Mouse (Mus musculus): ENCODE measurements at regions not wholly inside any gene's neighbourhood (a gene's known extent, or its start where the extent isn't known, plus 50 kb on each side); places are given as distances from the start of the nearest gene placed in this dataset.

DNA sequence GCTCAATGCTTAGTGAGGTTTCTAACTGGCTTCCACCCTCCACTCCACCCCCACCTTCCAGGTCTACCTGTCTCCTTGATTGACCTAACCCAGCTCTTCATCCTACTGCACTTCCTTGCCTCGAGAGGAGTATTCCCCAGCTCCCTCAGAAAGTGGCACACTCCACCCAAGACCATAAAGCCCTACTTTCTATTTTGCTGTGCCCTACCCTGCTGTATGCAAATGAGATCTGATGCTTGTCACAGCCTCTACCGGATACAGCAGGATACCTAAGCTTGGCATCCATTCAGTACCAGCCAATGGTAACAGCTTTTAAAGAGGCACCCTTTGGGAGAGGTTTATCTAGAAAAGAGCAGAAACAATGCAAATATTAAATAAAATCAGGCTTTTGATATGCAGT, 92.1 kb upstream of the Rreb1 start:
- Histone ChIP-seq H3K4me3 (ENCODE audit: control insufficient read depth, insufficient read depth, low read length) (no peak overlapping the region), H3K4me1 (replicated peaks; ENCODE audit: control insufficient read depth, insufficient read depth, low read length) (0 out of 2 replicates have a peak, but pooled peaks cover 2% of the 10 kb centered on the region), H3K27me3 (ENCODE audit: control insufficient read depth, insufficient read depth, low read length) (no peaks in the 10 kb centered on the region), H3K36me3 (ENCODE audit: control insufficient read depth, insufficient read depth, low read length) (no peaks in the 10 kb centered on the region), H3K27ac (ENCODE audit: control insufficient read depth, insufficient read depth, low read length) (no peak overlapping the region)
- WGBS = 70% methylated on average over 2 of the region's 2 CpGs
- no peak for TF ChIP-seq POLR2A (IDR thresholded peaks at IDR 0.05; ENCODE audit: control insufficient read depth, extremely low read depth, insufficient read depth, low read length, poor library complexity)
- no peak for TF ChIP-seq CTCF (IDR thresholded peaks at IDR 0.05; ENCODE audit: borderline replicate concordance, control insufficient read depth, extremely low read depth, insufficient read depth, low read length, poor library complexity)
- DNase-seq = no peak

DNA sequence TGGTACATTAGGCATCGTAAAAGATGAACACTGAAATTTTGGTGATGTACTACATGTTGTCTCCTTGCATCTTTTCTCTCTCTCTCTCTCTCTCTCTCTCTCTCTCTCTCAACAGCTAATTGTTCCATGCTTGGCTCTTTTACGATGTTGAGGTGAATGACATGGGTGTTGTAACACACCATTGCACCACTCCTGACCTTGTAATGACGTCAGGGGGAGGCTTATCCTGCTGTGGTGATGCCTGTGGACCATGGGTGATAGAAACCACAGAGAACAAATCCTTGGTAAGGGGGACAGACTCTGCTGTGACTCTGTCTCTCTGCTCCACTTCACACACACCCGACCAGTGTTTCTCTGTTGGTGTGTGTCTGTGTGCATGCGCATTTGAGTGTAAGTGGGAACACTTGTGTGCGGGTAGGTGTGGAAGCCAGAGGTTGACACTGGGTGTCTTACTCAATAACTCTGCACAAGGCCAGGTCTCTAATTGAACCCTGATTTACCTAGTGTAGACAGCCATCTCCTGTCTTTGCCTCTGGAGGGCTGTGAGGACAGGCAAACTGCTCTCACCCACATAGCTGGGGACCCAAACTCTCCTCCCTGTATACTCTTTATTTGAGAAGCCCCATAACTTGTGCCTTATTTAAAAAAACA, 88.9 kb upstream of the Rreb1 start:
- Histone ChIP-seq H3K4me3 (ENCODE audit: control insufficient read depth, insufficient read depth, low read length) (no peak overlapping the region), H3K27me3 (ENCODE audit: control insufficient read depth, insufficient read depth, low read length) (no peaks in the 10 kb centered on the region), H3K27ac (ENCODE audit: control insufficient read depth, insufficient read depth, low read length) (no peak overlapping the region), H3K36me3 (ENCODE audit: control insufficient read depth, insufficient read depth, low read length) (no peaks in the 10 kb centered on the region), H3K4me1 (replicated peaks; ENCODE audit: control insufficient read depth, insufficient read depth, low read length) (peaks cover 16% of the 10 kb centered on the region)
- WGBS = 93% methylated on average over 6 of the region's 6 CpGs
- DNase-seq = no peak
- TF ChIP-seq CTCF (IDR thresholded peaks at IDR 0.05; ENCODE audit: borderline replicate concordance, control insufficient read depth, extremely low read depth, insufficient read depth, low read length, poor library complexity) (no peak), POLR2A (IDR thresholded peaks at IDR 0.05; ENCODE audit: control insufficient read depth, extremely low read depth, insufficient read depth, low read length, poor library complexity) (no peak)

DNA sequence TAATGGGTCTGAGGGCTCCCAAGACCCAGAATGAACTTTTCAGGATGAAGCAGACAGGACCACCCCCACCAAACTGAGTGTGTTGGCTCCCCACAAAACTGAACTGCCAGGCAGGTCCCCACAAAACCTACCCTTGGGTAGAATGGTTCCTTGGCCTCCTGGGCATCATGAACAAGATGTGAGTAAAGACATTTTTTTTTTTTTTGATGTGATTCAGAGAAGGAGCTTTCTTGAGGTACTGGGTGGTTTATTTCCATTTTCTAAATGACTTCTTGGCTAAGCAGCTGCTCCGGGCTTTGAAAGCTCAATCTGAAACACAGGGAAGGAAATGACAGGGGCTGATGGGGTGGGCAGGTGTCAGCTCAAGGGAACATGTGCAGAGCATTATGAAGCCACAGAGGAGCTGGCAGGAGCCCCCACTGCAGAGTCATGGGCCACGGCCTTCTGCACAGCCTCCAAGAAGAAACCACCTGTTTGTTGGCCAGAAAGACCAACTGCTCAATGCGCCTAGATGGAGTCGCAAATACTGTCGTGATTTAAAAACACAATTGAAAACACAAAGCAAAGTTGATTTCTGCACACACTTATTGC, 86.2 kb upstream of the Rreb1 start:
- WGBS = 11% methylated on average over 5 of the region's 5 CpGs
- Histone ChIP-seq H3K27me3 (ENCODE audit: control insufficient read depth, insufficient read depth, low read length) (no peaks in the 10 kb centered on the region), H3K36me3 (ENCODE audit: control insufficient read depth, insufficient read depth, low read length) (no peaks in the 10 kb centered on the region), H3K27ac (ENCODE audit: control insufficient read depth, insufficient read depth, low read length) (peak overlapping the region; percentile 52; the same call in 1 of the 2 replicates), H3K4me1 (replicated peaks; ENCODE audit: control insufficient read depth, insufficient read depth, low read length) (peaks cover 16% of the 10 kb centered on the region), H3K4me3 (ENCODE audit: control insufficient read depth, insufficient read depth, low read length) (no peak overlapping the region)
- no peak for TF ChIP-seq POLR2A (IDR thresholded peaks at IDR 0.05; ENCODE audit: control insufficient read depth, extremely low read depth, insufficient read depth, low read length, poor library complexity)
- TF ChIP-seq CTCF (IDR thresholded peaks at IDR 0.05; ENCODE audit: borderline replicate concordance, control insufficient read depth, extremely low read depth, insufficient read depth, low read length, poor library complexity) = no peak
- DNase-seq = peak; percentile 66

DNA sequence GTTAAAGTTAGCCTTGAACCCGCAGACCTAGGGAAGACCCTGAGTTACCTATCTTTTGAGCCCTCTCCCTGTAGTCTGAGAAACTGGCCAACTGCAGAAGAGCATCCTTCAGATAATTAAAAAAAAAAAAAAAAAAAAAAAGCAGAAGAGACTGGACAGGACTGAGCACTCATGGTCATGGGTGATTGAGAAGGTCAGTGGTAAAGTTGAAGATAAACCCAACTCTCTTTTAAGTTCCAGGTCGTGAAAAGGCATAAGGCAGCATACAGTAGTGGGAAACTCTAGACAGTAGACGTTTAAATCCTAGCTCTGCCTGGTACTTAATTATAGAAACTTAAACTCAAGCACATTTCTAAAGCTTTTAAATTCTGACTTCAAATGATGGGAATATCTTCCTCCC, 84.6 kb upstream of the Rreb1 start:
- no peak for DNase-seq
- Histone ChIP-seq H3K27ac (ENCODE audit: control insufficient read depth, insufficient read depth, low read length) (no peak overlapping the region), H3K27me3 (ENCODE audit: control insufficient read depth, insufficient read depth, low read length) (no peaks in the 10 kb centered on the region), H3K4me3 (ENCODE audit: control insufficient read depth, insufficient read depth, low read length) (no peak overlapping the region), H3K36me3 (ENCODE audit: control insufficient read depth, insufficient read depth, low read length) (no peaks in the 10 kb centered on the region), H3K4me1 (replicated peaks; ENCODE audit: control insufficient read depth, insufficient read depth, low read length) (peaks cover 16% of the 10 kb centered on the region)
- TF ChIP-seq CTCF (IDR thresholded peaks at IDR 0.05; ENCODE audit: borderline replicate concordance, control insufficient read depth, extremely low read depth, insufficient read depth, low read length, poor library complexity) = no peak
- TF ChIP-seq POLR2A (IDR thresholded peaks at IDR 0.05; ENCODE audit: control insufficient read depth, extremely low read depth, insufficient read depth, low read length, poor library complexity) = no peak
- WGBS = 92% methylated on average over 3 of the region's 3 CpGs

DNA sequence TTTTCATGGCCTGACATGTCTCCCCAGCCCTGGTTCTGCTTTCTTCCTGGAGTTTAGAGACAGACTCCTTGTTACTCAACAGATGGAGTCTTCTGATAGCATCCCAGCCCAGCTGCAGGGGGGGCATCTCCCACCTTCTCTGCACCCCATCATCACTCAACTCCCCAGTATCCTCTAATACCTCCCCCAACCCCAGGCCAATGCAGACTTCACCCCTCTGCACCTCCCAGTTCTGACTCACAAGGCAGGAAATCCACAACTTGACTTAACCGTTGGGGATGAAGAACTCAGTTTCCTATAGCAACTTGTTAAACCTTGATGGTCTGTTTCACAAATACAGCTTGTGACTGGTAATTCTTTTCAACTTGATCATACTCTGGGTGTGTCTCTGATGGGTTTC, 73.7 kb upstream of the Rreb1 start:
- Histone ChIP-seq H3K4me1 (replicated peaks; ENCODE audit: control insufficient read depth, insufficient read depth, low read length) (peaks cover 15% of the 10 kb centered on the region), H3K27ac (ENCODE audit: control insufficient read depth, insufficient read depth, low read length) (no peak overlapping the region; the same call in 1 of the 2 replicates), H3K27me3 (ENCODE audit: control insufficient read depth, insufficient read depth, low read length) (no peaks in the 10 kb centered on the region), H3K36me3 (ENCODE audit: control insufficient read depth, insufficient read depth, low read length) (no peaks in the 10 kb centered on the region), H3K4me3 (ENCODE audit: control insufficient read depth, insufficient read depth, low read length) (no peak overlapping the region)
- WGBS = 8% methylated on average over 1 of the region's 1 CpGs
- TF ChIP-seq POLR2A (IDR thresholded peaks at IDR 0.05; ENCODE audit: control insufficient read depth, extremely low read depth, insufficient read depth, low read length, poor library complexity) = no peak
- no peak for TF ChIP-seq CTCF (IDR thresholded peaks at IDR 0.05; ENCODE audit: borderline replicate concordance, control insufficient read depth, extremely low read depth, insufficient read depth, low read length, poor library complexity)
- no peak for DNase-seq

DNA sequence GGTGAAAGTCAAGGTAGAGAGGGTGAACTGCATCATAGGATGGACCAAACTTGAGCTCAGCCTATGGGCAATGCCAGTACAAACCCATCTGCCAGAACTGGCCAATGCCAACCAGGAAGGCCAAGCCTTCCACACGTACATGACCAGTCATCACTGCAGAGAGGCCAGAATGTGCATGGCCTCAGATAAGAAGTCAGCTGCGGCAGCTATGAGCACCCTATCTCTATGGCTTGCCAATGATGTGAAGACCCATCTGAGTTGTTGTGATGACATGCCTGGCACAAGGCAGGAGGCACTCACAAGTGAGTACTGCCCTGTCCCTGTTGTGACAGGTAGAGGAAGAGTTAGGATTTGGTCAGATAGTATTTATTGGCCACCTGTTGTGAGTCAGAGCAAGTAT, 72.7 kb upstream of the Rreb1 start:
- no peak for DNase-seq
- Histone ChIP-seq H3K27me3 (ENCODE audit: control insufficient read depth, insufficient read depth, low read length) (no peaks in the 10 kb centered on the region), H3K27ac (ENCODE audit: control insufficient read depth, insufficient read depth, low read length) (no peak overlapping the region), H3K4me3 (ENCODE audit: control insufficient read depth, insufficient read depth, low read length) (no peak overlapping the region), H3K36me3 (ENCODE audit: control insufficient read depth, insufficient read depth, low read length) (no peaks in the 10 kb centered on the region), H3K4me1 (replicated peaks; ENCODE audit: control insufficient read depth, insufficient read depth, low read length) (peaks cover 15% of the 10 kb centered on the region)
- 96% methylated on average over 2 of the region's 2 CpGs for WGBS
- TF ChIP-seq CTCF (IDR thresholded peaks at IDR 0.05; ENCODE audit: borderline replicate concordance, control insufficient read depth, extremely low read depth, insufficient read depth, low read length, poor library complexity) = no peak
- TF ChIP-seq POLR2A (IDR thresholded peaks at IDR 0.05; ENCODE audit: control insufficient read depth, extremely low read depth, insufficient read depth, low read length, poor library complexity) = no peak
